Mouse (Mus musculus): ENCODE measurements around the gene Rarg.

Gene Rarg

GRCm38 (mm10) chr15:102208092-102208561 lies 49.2 kb downstream of the Rarg start:
- CTCF ChIA-PET, result interaction anchor here in 2 of 4 experiments (0.8 to 1.7 kb wide), 4 partner anchors 16 to 55 kb away, joined by 3 to 9 read pairs (median 4); no protein-coding TSS in a partner anchor

DNA sequence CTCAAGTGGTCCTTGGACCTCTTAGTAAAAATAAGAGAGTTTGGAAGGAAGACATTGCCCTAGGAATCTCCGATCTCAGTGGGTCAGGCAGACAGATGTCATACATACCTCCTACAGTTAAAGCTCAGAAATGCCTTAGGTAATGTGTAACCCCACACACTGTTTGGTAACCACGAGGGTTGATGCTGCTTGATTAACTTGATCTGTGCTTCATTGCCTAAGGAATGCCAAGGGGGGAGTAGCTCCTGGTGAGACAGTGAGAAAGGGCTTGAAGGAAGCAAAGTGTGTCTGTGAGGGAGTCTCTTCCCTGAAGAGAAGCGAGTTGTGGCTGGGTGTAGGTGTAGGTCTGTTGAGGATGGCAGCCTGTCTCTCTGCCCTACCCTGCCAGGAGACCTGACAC lies 50.0 kb downstream of the Rarg start:
- ChIA-PET CTCF (interaction anchor here in 1 of 4 experiments (0.8 kb wide), 1 partner anchor 55 kb away, joined by 3 read pairs; no protein-coding TSS in a partner anchor), POLR2A (interaction anchor here in 2 of 4 experiments (0.9 to 2.6 kb wide), 7 partner anchors 9 to 127 kb away, joined by 3 to 10 read pairs (median 5); no protein-coding TSS in a partner anchor)

More at GRCm38 (mm10) chr15:102208092-102208561, 49.2 kb downstream of the Rarg start:
- POLR2A ChIA-PET, result interaction anchor here in 2 of 4 experiments (0.5 to 2.6 kb wide), 12 partner anchors 8 to 305 kb away, joined by 3 to 10 read pairs (median 3); no protein-coding TSS in a partner anchor

DNA sequence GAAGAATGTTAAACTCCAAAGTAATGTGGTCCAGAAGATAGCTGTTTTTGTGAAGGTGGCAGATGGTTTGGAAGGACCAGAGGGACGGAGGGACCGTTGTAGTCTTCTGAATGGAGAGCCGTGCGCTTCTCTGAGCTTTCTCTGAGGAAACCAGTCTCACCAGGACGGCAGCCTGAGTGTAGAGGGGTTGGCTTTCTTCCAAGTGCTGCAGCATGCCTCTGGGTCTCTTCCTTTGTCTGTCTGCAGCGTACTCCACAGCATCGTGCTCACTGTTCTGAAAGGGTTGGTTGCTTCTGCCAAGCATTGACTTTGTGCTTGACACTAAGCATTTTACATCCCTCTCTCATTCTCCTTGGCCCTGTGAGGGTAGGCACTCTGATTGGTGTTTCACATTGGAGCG lies 51.5 kb downstream of the Rarg start:
- POLR2A ChIA-PET, result interaction anchor here in 2 of 4 experiments (0.8 to 8.7 kb wide), 20 partner anchors 10 to 465 kb away, joined by 3 to 87 read pairs (median 9); partner anchors contain the start of genes Espl1 (in 1 of the 2) and Soat2 (in 1 of the 2)

GRCm38 (mm10) chr15:102204674-102205505 lies 52.4 kb downstream of the Rarg start, which contains the start of gene Csad:
Gene Csad (minus strand): TSS chr15:102204724.
- ChIA-PET POLR2A (interaction anchor here (0.6 to 8.7 kb wide), 49 partner anchors 7 to 466 kb away, joined by 3 to 87 read pairs (median 5); partner anchors contain the start of genes Soat2 (in 2 of the 4), Sp1 (in 2 of the 4), Espl1 (in 1 of the 4) and Gm9918 (in 1 of the 4)), CTCF (interaction anchor here (0.5 to 3.5 kb wide), 17 partner anchors 15 to 1109 kb away, joined by 3 to 41 read pairs (median 4); no protein-coding TSS in a partner anchor)

More for the DNA sequence above, 51.5 kb downstream of the Rarg start:
- CTCF ChIA-PET, result interaction anchor here (0.8 to 3.5 kb wide), 7 partner anchors 18 to 993 kb away, joined by 3 to 41 read pairs (median 9); no protein-coding TSS in a partner anchor

- ChIA-PET POLR2A (interaction anchor here (0.5 to 8.7 kb wide), 73 partner anchors 8 to 314 kb away, joined by 3 to 87 read pairs (median 4); partner anchors contain the start of genes Sp1 (in 2 of the 4), Espl1 (in 1 of the 4), Gm9918 (in 1 of the 4) and Mfsd5 (in 1 of the 4)), CTCF (interaction anchor here in 3 of 4 experiments (0.5 to 3.5 kb wide), 12 partner anchors 8 to 467 kb away, joined by 3 to 41 read pairs (median 6); no protein-coding TSS in a partner anchor)
Observed at GRCm38 (mm10) chr15:102203835-102204381, 53.4 kb downstream of the Rarg start.

DNA sequence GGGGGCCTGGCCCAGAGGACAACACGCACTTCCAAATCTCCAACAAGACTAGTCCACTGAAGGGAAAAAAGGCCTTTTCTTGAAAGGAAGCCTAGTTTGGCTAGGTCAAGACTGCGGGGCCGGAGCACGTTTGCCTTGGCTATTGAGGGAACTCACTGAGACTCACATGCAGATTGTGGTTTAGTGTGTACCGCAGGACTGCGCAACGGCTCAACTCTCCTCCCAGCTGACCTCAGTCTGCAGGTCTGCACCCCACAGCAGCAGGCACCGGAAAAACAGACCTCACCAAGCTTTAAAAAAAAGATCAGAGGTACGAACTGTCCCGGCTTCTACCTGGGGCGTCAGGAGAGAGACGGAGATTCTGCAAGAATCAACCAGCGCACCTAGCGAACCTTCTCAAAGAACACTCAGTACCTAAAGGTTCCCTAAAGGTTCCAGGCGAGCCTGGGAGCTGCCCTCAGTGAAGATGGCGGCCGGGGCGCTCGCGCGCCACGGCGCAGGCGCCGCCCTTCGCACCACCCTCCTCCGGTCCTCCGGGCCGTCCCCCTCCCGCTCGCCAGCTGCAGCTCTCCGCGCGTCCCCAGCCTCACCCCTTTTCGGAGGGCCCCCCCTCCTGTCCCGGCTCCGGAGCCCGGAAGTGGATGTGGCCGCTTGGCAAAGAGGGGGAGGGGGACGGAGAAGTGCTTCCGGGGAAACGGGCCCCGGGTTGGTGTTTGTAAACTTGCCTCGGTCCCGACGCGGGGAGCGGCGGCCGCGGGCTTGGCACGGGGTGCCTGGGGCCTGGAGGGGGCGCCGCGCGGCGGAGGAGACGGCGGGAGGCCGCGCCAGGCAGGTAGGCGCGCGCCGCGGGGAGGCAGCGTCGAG lies 54.1 kb downstream of the Rarg start, which contains the start of gene Zfp740:
Zfp740 (plus strand) TSS at position 279 of the 864 bp plus-strand sequence.
- POLR2A ChIA-PET, result interaction anchor here (0.5 to 8.7 kb wide), 62 partner anchors 9 to 929 kb away, joined by 3 to 87 read pairs (median 4); partner anchors contain the start of genes Sp1 (in 2 of the 4), Espl1 (in 1 of the 4), Igfbp6 (in 1 of the 4) and Pfdn5 (in 1 of the 4)
- CTCF ChIA-PET, result interaction anchor here (0.5 to 3.5 kb wide), 17 partner anchors 9 to 468 kb away, joined by 3 to 41 read pairs (median 4); no protein-coding TSS in a partner anchor

- ChIA-PET POLR2A (interaction anchor here in 3 of 4 experiments (0.9 to 8.7 kb wide), 7 partner anchors 9 to 206 kb away, joined by 3 to 87 read pairs (median 7); no protein-coding TSS in a partner anchor), CTCF (interaction anchor here in 2 of 4 experiments (0.6 to 1.0 kb wide), 2 partner anchors 25 to 964 kb away, joined by 3 to 4 read pairs; no protein-coding TSS in a partner anchor)
Observed at GRCm38 (mm10) chr15:102198841-102199240, 58.5 kb downstream of the Rarg start.

DNA sequence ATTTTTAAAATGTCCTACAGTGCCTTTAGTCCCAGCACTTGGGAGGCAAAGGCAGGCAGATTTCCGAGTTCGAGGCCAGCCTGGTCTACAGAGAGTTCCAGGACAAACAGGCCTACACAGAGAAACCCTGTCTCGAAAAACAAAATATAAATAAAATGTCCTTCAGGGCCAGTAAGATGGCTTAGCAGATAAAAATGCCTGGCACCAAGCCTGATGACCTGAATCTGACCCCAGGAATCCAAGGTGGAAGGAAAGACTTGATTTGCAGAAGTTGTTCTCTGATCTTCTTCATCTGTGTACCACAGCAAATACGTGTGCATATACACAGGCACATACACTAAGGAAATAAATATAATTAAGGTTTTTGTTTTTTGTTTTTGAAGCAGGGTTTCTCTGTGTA lies 61.9 kb downstream of the Rarg start:
- ChIA-PET CTCF (no interaction called here), POLR2A (interaction anchor here in 1 of 4 experiments (1.0 to 1.5 kb wide), 2 partner anchors 10 to 51 kb away, joined by 4 to 5 read pairs; no protein-coding TSS in a partner anchor)

GRCm38 (mm10) chr15:102194439-102194838 lies 62.9 kb downstream of the Rarg start:
- POLR2A ChIA-PET, result interaction anchor here in 2 of 4 experiments (1.0 to 9.8 kb wide), 4 partner anchors 7 to 283 kb away, joined by 3 to 87 read pairs (median 30); partner anchors contain the start of genes Csad (in 2 of the 2) and Zfp740 (in 2 of the 2)
- CTCF ChIA-PET, result interaction anchor here in 2 of 4 experiments (0.9 to 1.3 kb wide), 3 partner anchors 9 to 31 kb away, joined by 4 to 12 read pairs (median 4); partner anchors contain the start of gene Zfp740 (in 1 of the 2)

GRCm38 (mm10) chr15:102193652-102194051 lies 63.7 kb downstream of the Rarg start:
- ChIA-PET POLR2A (interaction anchor here in 3 of 4 experiments (0.7 to 9.8 kb wide), 9 partner anchors 8 to 284 kb away, joined by 3 to 87 read pairs (median 3); partner anchors contain the start of genes Csad (in 2 of the 3), Zfp740 (in 2 of the 3) and Soat2 (in 1 of the 3)), CTCF (interaction anchor here in 2 of 4 experiments (0.5 to 1.3 kb wide), 6 partner anchors 9 to 93 kb away, joined by 3 to 12 read pairs (median 4); partner anchors contain the start of gene Zfp740 (in 1 of the 2))

DNA sequence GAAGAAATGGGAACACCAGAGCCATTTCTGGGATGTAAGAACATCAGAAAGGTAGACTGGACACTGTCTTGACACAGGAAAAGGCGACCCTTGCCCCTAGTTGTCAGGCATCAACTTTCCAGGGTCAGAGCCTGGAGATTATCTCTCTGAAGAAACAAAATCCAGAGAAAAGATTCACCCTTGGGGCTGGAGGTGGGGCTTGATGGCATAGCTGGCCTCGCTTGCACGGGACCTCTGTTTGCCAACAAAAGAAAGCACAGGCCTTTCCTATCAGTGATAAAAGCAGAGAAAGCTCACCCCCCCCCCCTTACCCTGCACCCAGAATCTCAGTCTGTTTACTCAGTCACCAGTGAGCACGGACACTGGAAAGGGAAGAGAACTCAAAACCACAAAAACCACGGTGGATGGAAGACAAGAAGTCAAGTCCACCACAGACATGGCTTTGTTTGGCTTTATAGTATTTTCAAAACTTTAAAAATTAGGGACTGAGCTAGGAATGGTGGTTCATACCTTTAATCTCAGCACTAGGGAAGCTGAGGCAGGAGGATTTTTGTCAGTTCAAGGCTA lies 64.4 kb downstream of the Rarg start:
- POLR2A ChIA-PET, result interaction anchor here (0.6 to 9.8 kb wide), 13 partner anchors 9 to 66 kb away, joined by 3 to 87 read pairs (median 3); partner anchors contain the start of genes Csad (in 2 of the 4), Zfp740 (in 2 of the 4), Soat2 (in 1 of the 4) and Spryd3 (in 1 of the 4)
- CTCF ChIA-PET, result interaction anchor here in 1 of 4 experiments (1.1 to 1.3 kb wide), 2 partner anchors 10 to 14 kb away, joined by 3 to 4 read pairs; partner anchors contain the start of gene Zfp740

DNA sequence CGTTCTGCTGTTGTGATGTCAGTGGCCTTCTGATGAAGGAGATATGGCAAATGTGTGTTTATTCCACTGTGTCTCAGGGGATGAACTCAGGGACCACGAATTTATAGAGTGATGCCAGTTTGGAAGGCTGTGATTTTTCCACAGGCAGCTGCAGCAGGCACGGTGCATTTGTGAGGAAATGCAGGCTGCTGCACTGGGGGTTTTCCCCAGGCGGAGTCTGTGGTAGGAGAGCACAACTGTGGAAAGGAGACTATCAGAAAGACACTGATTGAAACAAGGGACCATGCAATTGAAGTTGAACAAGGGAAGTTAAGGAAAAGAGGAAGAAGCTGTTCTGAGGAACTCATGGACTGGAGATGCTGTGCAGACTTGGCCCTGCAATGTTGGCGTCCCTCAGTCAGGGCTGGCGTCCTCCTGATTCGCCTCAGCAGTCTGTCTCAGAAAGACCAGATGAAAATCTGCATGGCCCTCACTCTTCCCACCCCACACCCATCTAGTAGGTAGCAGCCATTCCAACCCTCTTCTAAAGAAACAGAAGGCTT lies 65.0 kb downstream of the Rarg start:
- ChIA-PET CTCF (interaction anchor here in 2 of 4 experiments (1.0 to 1.4 kb wide), 2 partner anchors 13 to 32 kb away, joined by 4 to 5 read pairs; no protein-coding TSS in a partner anchor), POLR2A (interaction anchor here (0.6 to 9.8 kb wide), 12 partner anchors 9 to 64 kb away, joined by 3 to 87 read pairs (median 4); partner anchors contain the start of genes Csad (in 2 of the 4), Zfp740 (in 2 of the 4) and Spryd3 (in 1 of the 4))

- POLR2A ChIA-PET, result interaction anchor here (0.6 to 9.8 kb wide), 14 partner anchors 9 to 62 kb away, joined by 3 to 87 read pairs (median 4); partner anchors contain the start of genes Csad (in 2 of the 4), Zfp740 (in 2 of the 4) and Spryd3 (in 1 of the 4)
Observed at GRCm38 (mm10) chr15:102191699-102192098, 65.6 kb downstream of the Rarg start.

GRCm38 (mm10) chr15:102188883-102189282 lies 68.4 kb downstream of the Rarg start:
- ChIA-PET POLR2A (interaction anchor here in 3 of 4 experiments (0.5 to 9.8 kb wide), 21 partner anchors 9 to 329 kb away, joined by 3 to 87 read pairs (median 3); partner anchors contain the start of genes Csad (in 2 of the 3), Zfp740 (in 2 of the 3), Spryd3 (in 1 of the 3) and Tarbp2 (in 1 of the 3)), CTCF (interaction anchor here in 3 of 4 experiments (0.6 to 2.6 kb wide), 13 partner anchors 10 to 1380 kb away, joined by 3 to 12 read pairs (median 4); no protein-coding TSS in a partner anchor)

More at GRCm38 (mm10) chr15:102191699-102192098, 65.6 kb downstream of the Rarg start:
- CTCF ChIA-PET, result interaction anchor here in 3 of 4 experiments (1.0 to 1.6 kb wide), 4 partner anchors 13 to 91 kb away, joined by 3 to 5 read pairs (median 4); partner anchors contain the start of gene Tns2 (in 1 of the 3)
